In the genomic region with DNA sequence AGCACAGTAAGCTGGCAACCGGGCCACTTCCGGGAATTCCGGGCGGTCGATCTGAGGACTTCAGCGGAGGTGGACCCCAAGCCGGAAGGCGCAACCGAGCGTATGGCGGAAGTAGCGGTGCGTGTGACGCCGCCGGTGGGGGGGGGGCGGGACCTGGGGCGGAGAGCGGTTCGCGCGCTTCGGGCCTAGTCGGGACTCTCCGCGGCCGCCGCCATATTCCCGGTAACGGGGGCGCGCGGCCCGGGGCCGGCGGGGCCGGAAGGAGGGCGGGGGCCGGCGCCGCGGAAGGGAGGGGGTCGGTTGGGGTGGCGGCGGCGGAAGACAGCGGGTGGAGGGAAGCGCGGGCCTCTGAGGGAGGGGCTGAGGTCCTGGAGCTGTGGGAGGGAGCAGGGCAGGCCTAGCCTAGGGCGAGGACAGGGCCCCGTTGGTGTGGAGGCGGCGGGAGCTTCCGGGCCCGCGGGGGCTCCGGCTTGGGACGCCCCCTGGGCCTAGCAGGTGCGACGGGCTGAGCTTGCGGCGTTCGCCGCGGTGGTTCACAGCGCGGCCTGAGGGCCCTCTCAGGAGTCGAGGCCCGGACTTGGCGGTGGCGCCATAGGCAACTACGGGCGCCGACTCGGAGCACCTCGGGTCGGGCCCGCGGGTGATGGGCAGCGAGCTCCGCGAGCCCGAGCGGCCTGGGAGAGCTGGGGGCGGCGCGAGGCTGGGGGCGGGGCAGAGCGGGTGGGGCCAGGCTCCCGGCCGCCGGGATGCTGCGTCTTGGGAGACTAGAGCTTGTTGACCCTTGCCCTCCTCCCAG, we compare ENCODE assay signal across 8 mouse cellular contexts. TPM values are rescaled to one million over a fixed set of nuclear protein-coding genes. Genes with fewer than 3 reads are reported as not detected.
A peak's percentile ranks its signal among the peaks of the same experiment; 100 is the strongest.
DNase-seq lines count a peak whose midpoint lies in the region; ATAC-seq and TF ChIP-seq lines count a peak whose summit lies in the region.

TSS of gene Cpsf7 (plus strand) at position 161 of the 796 bp plus-strand sequence.

- peak within 1 kb of the TSS; percentile 72 for H3K4me2 ChIP-seq in embryonic facial prominence, embryonic 14.5 days (ENCODE audit: low read depth, low read length)
- H3K4me2 ChIP-seq in limb, embryonic 13.5 days (replicated peaks): peak within 1 kb of the TSS; percentile 74
- peak within 1 kb of the TSS; percentile 84 for H3K4me2 ChIP-seq in midbrain, embryonic 16.5 days (ENCODE audit: low read length)

- peaks cover 15% of the 10 kb centered on the region for H3K4me1 ChIP-seq in embryonic facial prominence, embryonic 14.5 days (ENCODE audit: control insufficient read depth, insufficient read depth, low read length)
- H3K4me1 ChIP-seq in heart, adult 2 months (ENCODE audit: control insufficient read depth, insufficient read depth, low read length): peaks cover 10% of the 10 kb centered on the region
- peaks cover 29% of the 10 kb centered on the region for H3K4me1 ChIP-seq in limb, embryonic 13.5 days
- H3K4me1 ChIP-seq in midbrain, embryonic 16.5 days (ENCODE audit: control insufficient read depth, insufficient read depth, low read length): peaks cover 33% of the 10 kb centered on the region

- peaks cover 20% of the 10 kb centered on the region for H3K36me3 ChIP-seq in embryonic facial prominence, embryonic 14.5 days (ENCODE audit: control insufficient read depth, insufficient read depth, low read length)
- peaks cover 27% of the 10 kb centered on the region for H3K36me3 ChIP-seq in heart, adult 2 months (ENCODE audit: control insufficient read depth, insufficient read depth, low read length)
- peaks cover 23% of the 10 kb centered on the region for H3K36me3 ChIP-seq in limb, embryonic 13.5 days
- H3K36me3 ChIP-seq in midbrain, embryonic 16.5 days (ENCODE audit: control insufficient read depth, insufficient read depth, low read length): 0 out of 2 replicates have a peak, but pooled peaks cover 4% of the 10 kb centered on the region

- no peaks in the 10 kb centered on the region for H3K9me3 ChIP-seq in embryonic facial prominence, embryonic 14.5 days (ENCODE audit: control insufficient read depth, low read length)
- H3K9me3 ChIP-seq in limb, embryonic 13.5 days: no peaks in the 10 kb centered on the region
- H3K9me3 ChIP-seq in midbrain, embryonic 16.5 days (replicated peaks; ENCODE audit: control insufficient read depth, low read length, poor library complexity, severe bottlenecking): no peaks in the 10 kb centered on the region

- intact Hi-C loops in heart, adult 2 months (cut with DNase I): loop anchor here (1.0 to 10.0 kb wide), 4 partner anchors 29 to 1479 kb away; partner anchors contain the start of genes Cyb561a3 and Tmem138

- H3K9ac ChIP-seq in embryonic facial prominence, embryonic 14.5 days (ENCODE audit: low read depth, low read length): peak within 1 kb of the TSS; percentile 99
- peak within 1 kb of the TSS; percentile 95 for H3K9ac ChIP-seq in heart, adult 2 months (ENCODE audit: low read depth, low read length)
- H3K9ac ChIP-seq in limb, embryonic 13.5 days: peak within 1 kb of the TSS; percentile 98
- peak within 1 kb of the TSS; percentile 99 for H3K9ac ChIP-seq in midbrain, embryonic 16.5 days (ENCODE audit: low read depth, low read length)

- peak within 1 kb of the TSS; percentile 98 for H3K27ac ChIP-seq in embryonic facial prominence, embryonic 14.5 days (replicated peaks; ENCODE audit: low read depth, low read length)
- peak within 1 kb of the TSS; percentile 99 for H3K27ac ChIP-seq in heart, adult 2 months
- H3K27ac ChIP-seq in limb, embryonic 13.5 days: peak within 1 kb of the TSS; percentile 99
- H3K27ac ChIP-seq in midbrain, embryonic 16.5 days (ENCODE audit: low read length): peak within 1 kb of the TSS; percentile 98

- H3K4me3 ChIP-seq in embryonic facial prominence, embryonic 14.5 days (ENCODE audit: low read depth, low read length): peak within 1 kb of the TSS; percentile 99
- H3K4me3 ChIP-seq in heart, adult 2 months: peak within 1 kb of the TSS; percentile 87
- H3K4me3 ChIP-seq in limb, embryonic 13.5 days: peak within 1 kb of the TSS; percentile 94
- peak within 1 kb of the TSS; percentile 99 for H3K4me3 ChIP-seq in midbrain, embryonic 16.5 days (ENCODE audit: low read depth, low read length)

- 0 out of 2 replicates have a peak, but pooled peaks have one; percentile 48 for TF ChIP-seq EP300 in heart, adult 2 months (IDR thresholded peaks at IDR 0.05; ENCODE audit: insufficient read depth, low read depth, low read length)

- ATAC-seq in embryonic facial prominence, embryonic 14.5 days (ENCODE audit: low read depth): peak; percentile 94
- ATAC-seq in limb, embryonic 13.5 days (ENCODE audit: low FRiP score, low read depth): peak; percentile 95
- peak; percentile 96 for ATAC-seq in midbrain, embryonic 16.5 days

- peaks cover 3% of the 10 kb centered on the region; the same call in 1 of the 2 replicates for H3K79me2 ChIP-seq in heart, adult 2 months (replicated peaks; ENCODE audit: control insufficient read depth, insufficient read depth, low read length)

- WGBS in embryonic facial prominence, embryonic 14.5 days: 0% methylated on average over 11 of the region's 93 CpGs
- under 1% methylated on average over 81 of the region's 93 CpGs for WGBS in heart, adult 2 months
- WGBS in limb, embryonic 13.5 days: under 1% methylated on average over 76 of the region's 93 CpGs
- under 1% methylated on average over 68 of the region's 93 CpGs for WGBS in midbrain, embryonic 16.5 days

- no peaks in the 10 kb centered on the region for H3K27me3 ChIP-seq in embryonic facial prominence, embryonic 14.5 days (replicated peaks; ENCODE audit: control insufficient read depth, insufficient read depth, low read length)
- H3K27me3 ChIP-seq in heart, adult 2 months (ENCODE audit: control insufficient read depth, insufficient read depth, low read length): no peaks in the 10 kb centered on the region
- no peaks in the 10 kb centered on the region for H3K27me3 ChIP-seq in limb, embryonic 13.5 days
- H3K27me3 ChIP-seq in midbrain, embryonic 16.5 days (ENCODE audit: control insufficient read depth, insufficient read depth, low read depth, low read length): no peaks in the 10 kb centered on the region

- TF ChIP-seq POLR2A in heart, adult 2 months (IDR thresholded peaks at IDR 0.05; ENCODE audit: insufficient read depth, low read depth, low read length): peak; percentile 73; the same call in 1 of the 2 replicates

- peak; percentile 95 for DNase-seq in 3T3-L1 (ENCODE audit: low read depth, low spot score)
- peak; percentile 67 to 82 for DNase-seq in adrenal gland, postnatal 4 days (ENCODE audit: low spot score in 2 of 2)
- DNase-seq in embryonic facial prominence, embryonic 14.5 days (ENCODE audit: low spot score): peak; percentile 97
- DNase-seq in heart, adult 2 months: peak; percentile 89 to 94
- DNase-seq in kidney, adult 8-10 months: peak; percentile 91 to 92
- peak; percentile 87 to 91 for DNase-seq in spleen, postnatal 10 days (ENCODE audit: low spot score in 2 of 2)

- no peak for TF ChIP-seq CTCF in heart, adult 2 months (IDR thresholded peaks at IDR 0.05)

RNA-seq across cellular contexts. Expression of gene Cpsf7, which starts in this region (rescaled TPM):
- 10 to 100 TPM; 90.2 to 90.6 TPM for total RNA-seq in adrenal gland, postnatal 4 days (2021)
- polyA plus RNA-seq in embryonic facial prominence, embryonic 14.5 days (2014; fragmentation: Nextera tagmentation; extraction: Ambion mirVana): 50.9 TPM in 2 replicates
- total RNA-seq in heart, adult 2 months (2021): 10 to 100 TPM; 23.8 to 25.2 TPM
- 20.6 and 37.7 TPM in 2 replicates for polyA plus RNA-seq in heart, adult 2 months (2012; rRNA removed)
- 48.5 and 51.4 TPM in 2 replicates for polyA plus RNA-seq in limb, embryonic 13.5 days (2015; fragmentation: Nextera tagmentation; extraction: Ambion mirVana)
- 55.9 and 56.0 TPM in 2 replicates for polyA plus RNA-seq in midbrain, embryonic 16.5 days (2015; fragmentation: Nextera tagmentation; extraction: Ambion mirVana)

Comparison
In these comparisons a context has a peak if more than half of its experiments do, and no peak if none do; other contexts are left out.
1. Peak in every context shown above with its lines: DNase-seq, ATAC-seq, H3K4me3 ChIP-seq and H3K27ac ChIP-seq.